Mouse (Mus musculus): ENCODE data around the gene Samd15. TPM values are rescaled to one million over a fixed set of nuclear protein-coding genes. Genes with fewer than 3 reads are reported as not detected.
"Not testable (repeated sequence)": the region's sequence is repeated elsewhere in the genome, so short reads cannot be mapped to it uniquely, and the experiment has no call there.

Samd15 gene
- polyA plus RNA-seq (2012; rRNA removed) = 1.2 and 2.0 TPM in 2 replicates
- 1.1 and 1.6 TPM in 2 replicates for polyA plus RNA-seq (2014; fragmentation: Nextera tagmentation; extraction: Ambion mirVana)

- H3K9me3 ChIP-seq (ENCODE audit: control insufficient read depth, low read length) = no peaks in the 10 kb centered on the region
- peak within 1 kb of the TSS; percentile 83 for H3K4me2 ChIP-seq (replicated peaks; ENCODE audit: low read depth, low read length, severe bottlenecking)
- H3K4me1 ChIP-seq (ENCODE audit: control insufficient read depth, insufficient read depth, low read length) = peaks cover 15% of the 10 kb centered on the region
- no peaks in the 10 kb centered on the region for H3K36me3 ChIP-seq (ENCODE audit: control insufficient read depth, insufficient read depth, low read length)
- no peak for TF ChIP-seq POLR2A (IDR thresholded peaks at IDR 0.05; ENCODE audit: borderline replicate concordance, extremely low read depth, insufficient read depth, insufficient read length)
- 2% methylated on average over 27 of the region's 38 CpGs for WGBS
- H3K27me3 ChIP-seq (ENCODE audit: control insufficient read depth, insufficient read depth, low read length) = no peaks in the 10 kb centered on the region
- peak within 1 kb of the TSS; percentile 79 for H3K4me3 ChIP-seq (replicated peaks; ENCODE audit: low read length)
- H3K9ac ChIP-seq (ENCODE audit: low read depth, low read length, severe bottlenecking) = peak within 1 kb of the TSS; percentile 90
- H3K27ac ChIP-seq (replicated peaks; ENCODE audit: low read depth, low read length) = peak within 1 kb of the TSS; percentile 65
- ATAC-seq (ENCODE audit: low FRiP score, low read depth) = peak; percentile 41; the same call in 1 of the 2 replicates
- peak; percentile 21 for DNase-seq (ENCODE audit: low spot score)
Measured at GRCm38 (mm10) chr12:87199206-87199972, at the start of gene Samd15. Gene Samd15, plus strand, starts transcription at chr12:87199723.

DNA sequence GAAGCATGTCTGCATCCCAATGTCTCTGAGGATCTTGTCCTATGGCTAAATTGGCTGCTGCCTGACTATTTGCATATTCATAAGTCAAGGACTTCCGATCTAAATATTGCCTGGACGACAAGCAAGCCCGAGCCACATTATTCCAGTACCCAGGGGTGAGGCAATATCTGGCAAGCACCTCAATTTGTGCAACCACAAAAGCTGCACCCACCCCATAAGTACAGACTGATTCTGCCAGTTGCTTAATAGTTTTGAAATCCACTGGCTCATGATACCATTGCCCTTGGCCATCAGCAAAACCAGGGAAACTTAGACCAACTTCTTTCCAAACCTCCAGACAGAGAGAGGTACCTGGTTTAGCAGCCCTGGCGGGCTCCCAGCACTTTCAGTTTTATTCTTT is 45.1 kb upstream of the Samd15 start:
- H3K9me3 ChIP-seq (ENCODE audit: control insufficient read depth, low read length) = not testable (repeated sequence)
- 92% methylated on average over 4 of the region's 4 CpGs for WGBS

DNA sequence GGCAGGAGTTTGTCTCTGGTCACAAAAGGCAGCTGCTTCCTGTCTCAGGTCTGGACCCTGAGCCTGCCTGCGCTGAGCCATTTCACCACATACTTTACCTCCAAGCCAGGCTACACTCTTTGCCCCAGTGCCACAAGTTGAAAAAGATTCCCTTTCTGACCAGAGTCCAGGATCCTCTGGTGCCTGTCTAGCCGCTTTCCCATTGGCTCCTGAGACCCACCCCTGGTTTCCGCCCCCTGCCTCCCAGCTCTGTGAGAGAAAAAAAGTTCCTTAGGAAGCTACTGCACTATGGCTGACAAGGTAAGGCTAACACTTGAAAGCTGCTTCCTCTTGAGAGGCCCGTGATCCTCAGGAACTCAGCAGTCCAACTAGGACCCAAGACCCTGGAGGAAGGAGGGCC is 42.2 kb upstream of the Samd15 start:
- H3K4me3 ChIP-seq (replicated peaks; ENCODE audit: low read length) = no peak overlapping the region
- peaks cover 10% of the 10 kb centered on the region for H3K36me3 ChIP-seq (ENCODE audit: control insufficient read depth, insufficient read depth, low read length)
- H3K4me1 ChIP-seq (ENCODE audit: control insufficient read depth, insufficient read depth, low read length) = no peaks in the 10 kb centered on the region
- H3K4me2 ChIP-seq (replicated peaks; ENCODE audit: low read depth, low read length, severe bottlenecking) = no peak overlapping the region
- 52% methylated on average over 4 of the region's 4 CpGs for WGBS
- DNase-seq (ENCODE audit: low spot score) (no peak), ATAC-seq (ENCODE audit: low FRiP score, low read depth) (no peak)
- no peaks in the 10 kb centered on the region for H3K27me3 ChIP-seq (ENCODE audit: control insufficient read depth, insufficient read depth, low read length)
- no peak for TF ChIP-seq POLR2A (IDR thresholded peaks at IDR 0.05; ENCODE audit: borderline replicate concordance, extremely low read depth, insufficient read depth, insufficient read length)
- 0 out of 2 replicates have a peak overlapping the region, but pooled peaks have one; percentile 2 for H3K9ac ChIP-seq (ENCODE audit: low read depth, low read length, severe bottlenecking)
- H3K9me3 ChIP-seq (ENCODE audit: control insufficient read depth, low read length) = no peaks in the 10 kb centered on the region
- no peak overlapping the region for H3K27ac ChIP-seq (replicated peaks; ENCODE audit: low read depth, low read length)

More for the DNA sequence above, 45.1 kb upstream of the Samd15 start:
- H3K4me1 ChIP-seq (ENCODE audit: control insufficient read depth, insufficient read depth, low read length); H3K4me2 ChIP-seq (replicated peaks; ENCODE audit: low read depth, low read length, severe bottlenecking); H3K27ac ChIP-seq (replicated peaks; ENCODE audit: low read depth, low read length); H3K4me3 ChIP-seq (replicated peaks; ENCODE audit: low read length); H3K9ac ChIP-seq (ENCODE audit: low read depth, low read length, severe bottlenecking); H3K27me3 ChIP-seq (ENCODE audit: control insufficient read depth, insufficient read depth, low read length); ATAC-seq (ENCODE audit: low FRiP score, low read depth); DNase-seq (ENCODE audit: low spot score): not testable (repeated sequence)
- peaks cover 12% of the 10 kb centered on the region for H3K36me3 ChIP-seq (ENCODE audit: control insufficient read depth, insufficient read depth, low read length)

DNA sequence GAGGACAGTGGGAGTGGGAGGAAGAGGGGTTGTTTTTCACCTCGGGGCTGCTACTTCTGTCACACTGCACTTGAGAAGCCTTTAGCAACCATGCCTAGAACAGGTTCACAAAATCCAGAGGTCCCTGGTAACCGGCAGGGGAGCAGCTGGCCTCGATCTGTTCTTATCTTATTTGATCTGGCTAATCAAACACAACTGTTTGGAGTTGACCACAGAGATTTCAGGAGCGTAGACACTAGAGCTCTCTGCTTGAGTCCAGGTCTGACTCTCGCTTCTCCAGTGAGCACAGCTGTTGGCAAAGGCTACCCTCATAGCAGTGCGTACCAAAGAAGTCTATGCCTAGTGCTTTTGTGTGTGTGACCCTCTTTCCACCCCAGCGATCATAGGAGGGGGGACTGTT is 41.4 kb upstream of the Samd15 start:
- Histone ChIP-seq H3K4me1 (ENCODE audit: control insufficient read depth, insufficient read depth, low read length) (no peaks in the 10 kb centered on the region), H3K4me2 (replicated peaks; ENCODE audit: low read depth, low read length, severe bottlenecking) (no peak overlapping the region), H3K27me3 (ENCODE audit: control insufficient read depth, insufficient read depth, low read length) (no peaks in the 10 kb centered on the region), H3K36me3 (ENCODE audit: control insufficient read depth, insufficient read depth, low read length) (peaks cover 10% of the 10 kb centered on the region), H3K27ac (replicated peaks; ENCODE audit: low read depth, low read length) (no peak overlapping the region), H3K9me3 (ENCODE audit: control insufficient read depth, low read length) (no peaks in the 10 kb centered on the region), H3K9ac (ENCODE audit: low read depth, low read length, severe bottlenecking) (no peak overlapping the region), H3K4me3 (replicated peaks; ENCODE audit: low read length) (no peak overlapping the region)
- DNase-seq (ENCODE audit: low spot score) (no peak), ATAC-seq (ENCODE audit: low FRiP score, low read depth) (no peak)
- TF ChIP-seq POLR2A (IDR thresholded peaks at IDR 0.05; ENCODE audit: borderline replicate concordance, extremely low read depth, insufficient read depth, insufficient read length) = no peak
- 81% methylated on average over 7 of the region's 7 CpGs for WGBS

DNA sequence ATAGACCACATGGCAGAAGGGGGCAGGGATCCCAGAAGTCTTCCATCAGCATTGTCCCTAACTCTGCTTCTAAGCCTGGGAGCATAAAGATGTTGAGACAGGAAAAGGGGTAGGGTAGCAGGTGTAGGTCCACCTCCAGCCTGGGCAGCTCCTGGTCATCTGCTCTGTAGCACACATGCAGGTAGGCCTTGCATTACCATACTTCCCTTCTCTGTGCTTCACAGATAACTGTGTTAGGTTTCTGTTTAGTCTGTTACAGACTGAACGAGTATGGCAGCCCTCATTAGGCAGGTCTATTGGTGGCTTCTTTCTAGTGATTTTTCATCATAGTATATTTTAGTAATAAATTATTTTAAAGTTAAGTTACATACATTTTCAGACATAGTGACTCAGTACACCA is 39.2 kb upstream of the Samd15 start:
- H3K4me2 ChIP-seq (replicated peaks; ENCODE audit: low read depth, low read length, severe bottlenecking) = no peak overlapping the region
- 81% methylated on average over 1 of the region's 1 CpGs for WGBS
- H3K36me3 ChIP-seq (ENCODE audit: control insufficient read depth, insufficient read depth, low read length) = peaks cover 14% of the 10 kb centered on the region
- ATAC-seq (ENCODE audit: low FRiP score, low read depth) = no peak
- H3K4me1 ChIP-seq (ENCODE audit: control insufficient read depth, insufficient read depth, low read length) = no peaks in the 10 kb centered on the region
- H3K4me3 ChIP-seq (replicated peaks; ENCODE audit: low read length) = no peak overlapping the region
- H3K27me3 ChIP-seq (ENCODE audit: control insufficient read depth, insufficient read depth, low read length) = no peaks in the 10 kb centered on the region
- DNase-seq (ENCODE audit: low spot score) = no peak
- no peak overlapping the region for H3K9ac ChIP-seq (ENCODE audit: low read depth, low read length, severe bottlenecking)
- no peak overlapping the region for H3K27ac ChIP-seq (replicated peaks; ENCODE audit: low read depth, low read length)
- H3K9me3 ChIP-seq (ENCODE audit: control insufficient read depth, low read length) = no peaks in the 10 kb centered on the region
- TF ChIP-seq POLR2A (IDR thresholded peaks at IDR 0.05; ENCODE audit: borderline replicate concordance, extremely low read depth, insufficient read depth, insufficient read length) = no peak

Measured in limb, embryonic 14.5 days (tissue).